Mouse (Mus musculus): ENCODE results near the gene Fkbp1b.

GRCm38 (mm10) chr12:4784466-4784865, 56.9 kb downstream of the Fkbp1b start:
- TF ChIP-seq CTCF (IDR thresholded peaks at IDR 0.05; ENCODE audit: control insufficient read depth, insufficient read depth, low read length) = no peak
- TF ChIP-seq POLR2A (IDR thresholded peaks at IDR 0.05; ENCODE audit: borderline replicate concordance, control insufficient read depth, low read depth, low read length) = no peak

All from bone marrow, adult 2 months (tissue).